Mouse (Mus musculus): ENCODE measurements around the gene Mycn.
A peak's percentile ranks its signal among the peaks of the same experiment; 100 is the strongest.

The Mycn gene

DNA sequence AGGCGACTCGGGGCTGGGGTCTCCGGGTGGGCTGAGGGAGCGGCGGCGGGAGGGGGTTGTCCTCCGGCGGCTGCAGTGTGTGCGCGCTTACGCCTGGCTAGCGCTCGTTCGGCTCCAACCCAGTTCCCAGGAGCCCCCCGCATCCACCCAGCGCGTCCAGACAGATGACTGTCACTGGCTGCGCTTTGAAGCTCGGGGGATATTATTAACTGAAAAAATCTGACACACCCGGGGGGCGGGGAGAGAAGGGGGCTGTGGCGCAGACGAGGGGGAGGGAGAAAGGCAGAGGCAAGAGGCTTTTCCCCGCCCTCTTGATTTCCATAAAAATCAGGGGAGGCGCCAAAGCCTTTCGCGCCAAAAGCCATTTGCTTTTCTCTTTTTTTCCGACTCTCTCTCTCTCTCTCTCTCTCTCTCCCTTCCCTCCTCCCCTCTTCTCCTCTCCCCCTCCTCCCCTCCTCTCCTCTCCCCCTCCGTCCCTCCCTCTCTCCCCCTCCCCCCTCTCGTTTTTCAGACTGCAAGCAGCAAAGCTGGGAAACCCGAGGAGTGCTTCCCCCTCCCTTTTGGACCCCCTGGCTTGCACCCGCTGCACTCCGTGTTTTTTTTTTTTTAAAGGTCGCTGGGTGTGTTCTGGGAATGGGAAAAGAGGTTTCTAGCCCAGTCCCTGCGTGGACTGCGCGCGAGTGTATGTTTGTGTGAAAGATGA lies at the start of gene Mycn:
Gene Mycn, minus strand, starts transcription at position 254 of the 703 bp plus-strand sequence.
- peak; percentile 49 for DNase-seq (ENCODE audit: low read depth)

GRCm38 (mm10) chr12:12987376-12987775 lies 45.7 kb upstream of the Mycn start:
- DNase-seq (ENCODE audit: low read depth), result no peak

DNA sequence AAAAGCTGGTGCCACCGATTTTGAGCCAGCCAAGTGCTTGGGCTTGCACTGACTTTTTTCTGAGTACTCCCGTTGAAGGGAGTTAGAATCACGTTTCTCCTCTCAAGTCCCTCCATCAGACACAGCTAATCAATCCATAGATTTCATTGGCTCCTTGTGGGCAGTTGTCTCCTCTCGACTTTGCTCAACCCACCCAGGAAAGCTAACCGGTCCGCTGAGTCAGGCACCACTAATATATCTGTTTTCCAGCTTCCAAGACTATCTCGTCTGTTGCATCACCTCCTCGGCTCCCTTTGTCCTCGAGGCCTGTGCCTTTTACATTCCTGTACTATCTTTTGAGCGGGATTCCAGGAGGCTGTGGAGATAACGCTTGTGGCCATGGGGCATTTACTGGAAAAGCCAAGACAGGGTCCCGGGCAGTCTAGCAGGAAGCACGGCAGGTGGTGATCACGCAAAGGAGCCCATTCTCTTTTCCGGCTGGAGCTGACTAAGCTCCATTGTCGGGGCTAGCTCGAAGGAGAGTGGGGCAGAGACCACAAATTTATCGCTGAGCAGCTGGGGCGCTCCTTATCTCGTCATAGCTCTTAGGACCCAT lies 45.0 kb upstream of the Mycn start:
- DNase-seq (ENCODE audit: low read depth), result no peak

GRCm38 (mm10) chr12:12983032-12983431 lies 41.3 kb upstream of the Mycn start:
- DNase-seq (ENCODE audit: low read depth), result no peak

GRCm38 (mm10) chr12:12975397-12975796 lies 33.7 kb upstream of the Mycn start:
- no peak for DNase-seq (ENCODE audit: low read depth)

DNA sequence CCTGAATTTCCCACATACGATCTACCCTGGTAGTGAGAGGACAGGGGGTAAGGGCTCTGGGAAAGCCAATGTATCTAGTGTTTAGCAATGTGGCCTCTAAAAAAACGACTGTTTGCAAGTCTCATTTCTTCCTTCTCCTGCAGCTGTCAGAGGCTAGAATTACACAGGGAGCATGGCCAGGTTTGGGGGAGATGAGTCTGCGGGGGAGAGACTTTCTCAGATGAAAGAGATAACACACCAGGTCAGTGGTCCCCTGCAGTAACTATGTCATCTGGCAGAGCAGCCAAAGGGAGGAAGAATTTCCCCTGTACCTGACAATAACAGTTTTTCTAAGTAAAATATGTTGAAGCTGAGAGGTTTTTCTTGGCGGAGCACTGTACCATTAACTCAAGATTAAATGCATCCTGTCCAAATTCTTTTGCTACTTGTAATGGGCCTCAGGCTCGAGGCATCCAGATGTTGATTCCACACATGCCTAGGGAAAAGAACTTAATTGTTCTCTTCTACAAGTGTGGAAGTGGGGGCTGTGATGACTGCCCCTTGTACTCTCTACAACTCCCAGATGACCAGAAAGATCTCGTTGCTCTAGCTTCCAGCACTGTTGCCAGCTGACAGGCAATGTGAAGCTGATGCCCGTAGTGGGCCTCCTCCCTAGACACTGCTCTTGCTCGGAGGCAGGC lies 31.2 kb upstream of the Mycn start:
- DNase-seq (ENCODE audit: low read depth), result no peak

DNA sequence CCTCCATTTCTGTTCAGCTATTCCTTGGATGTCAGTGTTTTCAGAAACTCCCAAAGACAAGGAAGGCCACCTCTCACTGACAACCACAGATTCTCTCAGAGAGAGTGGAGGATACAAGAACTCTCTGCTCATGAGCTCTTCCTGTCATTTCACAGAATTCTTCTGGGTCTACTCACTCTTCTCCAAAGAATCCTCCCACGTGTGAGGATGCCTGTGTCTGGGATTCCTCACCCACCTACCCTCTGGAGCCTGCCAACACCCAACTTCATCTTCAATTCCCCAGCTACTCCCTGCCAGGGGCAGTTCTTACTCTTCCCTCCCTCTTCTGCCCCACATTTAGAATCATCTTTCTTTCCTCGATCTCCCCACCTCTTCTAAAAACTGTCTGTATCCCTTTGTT lies 26.2 kb upstream of the Mycn start:
- DNase-seq (ENCODE audit: low read depth), result no peak

DNA sequence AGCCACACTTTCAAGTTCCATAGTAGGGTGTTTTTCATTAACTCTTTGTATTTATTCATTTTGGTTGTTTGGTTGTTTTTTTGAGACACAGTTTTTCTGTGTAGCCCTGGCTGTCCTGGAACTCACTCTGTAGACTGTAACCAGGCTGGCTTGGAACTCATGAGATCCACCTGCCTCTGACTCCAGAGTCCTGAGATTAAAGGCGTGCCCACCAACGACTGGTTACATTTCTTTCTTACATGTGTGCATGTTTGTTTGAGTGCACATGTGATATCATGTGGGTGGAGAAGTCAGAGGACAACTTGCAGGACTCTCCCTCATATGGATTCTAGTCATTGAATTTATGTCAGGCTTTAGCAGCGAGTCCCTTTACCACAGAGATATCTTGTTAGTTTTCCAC lies 23.1 kb upstream of the Mycn start:
- DNase-seq (ENCODE audit: low read depth), result no peak

GRCm38 (mm10) chr12:12947606-12948005 lies 5.9 kb upstream of the Mycn start:
- DNase-seq (ENCODE audit: low read depth), result no peak

- DNase-seq (ENCODE audit: low read depth), result no peak
Observed at GRCm38 (mm10) chr12:12943288-12943687, 1.6 kb upstream of the Mycn start.

DNA sequence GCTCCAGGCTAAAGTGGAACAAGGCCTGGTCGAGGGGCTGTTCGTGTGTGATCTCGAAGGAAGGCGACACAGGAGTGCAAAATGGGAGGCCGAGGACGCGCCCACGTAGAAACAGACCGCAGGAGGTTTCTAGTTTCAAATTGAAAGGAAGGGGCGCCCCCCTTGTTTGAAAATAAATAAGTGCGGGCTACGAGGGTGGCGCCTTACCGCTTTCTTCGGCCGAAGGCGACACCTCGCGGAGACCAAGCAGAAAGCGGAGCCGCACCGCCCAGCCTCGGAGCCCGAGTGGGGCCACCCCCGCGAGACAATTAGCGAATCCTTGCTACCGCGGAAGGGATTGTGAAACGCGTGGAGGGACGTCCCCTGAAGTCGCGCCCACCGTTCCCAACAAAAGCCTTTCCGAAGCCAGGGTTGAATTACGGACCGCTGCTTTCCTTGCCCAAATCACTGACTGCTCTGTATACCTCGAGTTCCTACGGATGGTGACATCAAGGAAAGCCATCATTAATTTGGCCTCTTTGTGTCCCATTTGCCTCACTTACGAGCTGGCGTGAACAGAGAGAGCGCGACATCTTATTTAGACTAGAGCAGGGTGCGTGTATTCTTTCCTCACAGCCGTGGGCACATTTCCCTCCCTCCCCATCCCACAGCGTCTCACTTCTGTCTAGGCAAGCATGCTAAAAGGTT lies 793 bp upstream of the Mycn start:
- peak; percentile 56 for DNase-seq (ENCODE audit: low read depth)

DNA sequence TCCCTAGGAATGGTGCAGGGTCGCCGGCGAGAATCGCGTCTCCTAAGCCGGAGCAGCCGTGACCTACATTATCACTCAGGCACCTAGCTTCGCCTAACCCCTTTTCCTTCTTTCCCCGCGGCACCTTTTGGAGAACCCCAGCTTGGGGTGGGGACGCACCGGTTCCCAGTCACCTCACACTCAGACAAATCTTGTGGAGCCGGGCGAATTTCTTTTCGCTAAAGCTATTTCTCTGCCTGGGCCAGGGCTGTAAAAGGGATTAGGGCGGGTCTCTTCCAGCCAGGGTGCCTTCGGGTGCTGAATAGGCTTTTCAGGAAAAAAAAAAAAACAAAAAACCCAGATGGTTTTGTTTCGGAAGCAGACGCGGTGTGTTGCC lies 597 bp downstream of the Mycn start:
- no peak for DNase-seq (ENCODE audit: low read depth)

GRCm38 (mm10) chr12:12940466-12941128 lies 1.1 kb downstream of the Mycn start:
- DNase-seq (ENCODE audit: low read depth), result no peak

- DNase-seq (ENCODE audit: low read depth), result no peak
Observed at GRCm38 (mm10) chr12:12939581-12940465, 1.9 kb downstream of the Mycn start.

- no peak for DNase-seq (ENCODE audit: low read depth)
Observed at GRCm38 (mm10) chr12:12938850-12939249, 2.9 kb downstream of the Mycn start.

- no peak for DNase-seq (ENCODE audit: low read depth)
Observed at GRCm38 (mm10) chr12:12938361-12938760, 3.4 kb downstream of the Mycn start.

DNA sequence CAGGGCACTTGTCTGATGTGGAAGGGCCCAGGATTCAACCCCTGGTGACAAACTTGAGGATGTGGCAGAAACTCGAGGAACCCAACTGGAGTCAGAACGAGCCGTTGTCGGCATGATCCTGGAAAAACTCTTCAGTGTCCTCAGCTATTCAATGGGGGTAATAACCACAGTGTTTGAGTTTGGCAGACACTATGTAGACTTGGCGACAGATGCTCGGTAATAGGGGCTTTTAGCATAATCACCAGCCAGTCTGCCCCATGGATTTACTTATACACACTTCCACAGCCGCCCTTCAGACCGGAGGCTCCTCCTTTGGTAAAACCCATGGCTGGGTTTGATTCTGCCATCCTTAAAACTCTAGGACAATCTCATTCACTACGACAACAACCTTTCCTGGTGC lies 4.0 kb downstream of the Mycn start:
- no peak for DNase-seq (ENCODE audit: low read depth)

- DNase-seq (ENCODE audit: low read depth), result no peak
Observed at GRCm38 (mm10) chr12:12937088-12937487, 4.6 kb downstream of the Mycn start.

- no peak for DNase-seq (ENCODE audit: low read depth)
Observed at GRCm38 (mm10) chr12:12932238-12932637, 9.5 kb downstream of the Mycn start.

DNA sequence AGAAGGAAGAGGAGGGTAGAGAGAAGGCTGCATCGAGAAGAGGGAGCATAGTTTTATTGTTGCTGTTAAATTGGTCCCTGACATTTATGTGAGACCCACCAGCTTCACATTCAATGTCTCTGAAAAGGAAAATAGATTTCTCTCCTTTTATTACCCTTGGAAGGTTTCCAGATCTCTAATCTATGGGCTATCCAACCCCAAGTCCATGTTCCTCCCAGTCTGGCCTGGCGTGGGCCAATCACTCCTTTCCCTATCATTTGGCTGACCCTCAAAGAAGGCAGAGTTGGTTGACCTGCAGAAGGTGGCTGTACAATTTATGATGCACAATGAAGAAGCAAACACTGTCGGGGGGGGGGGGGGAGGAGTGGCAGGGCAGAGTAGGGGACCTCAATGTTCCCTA lies 13.5 kb downstream of the Mycn start:
- DNase-seq (ENCODE audit: low read depth), result no peak

DNA sequence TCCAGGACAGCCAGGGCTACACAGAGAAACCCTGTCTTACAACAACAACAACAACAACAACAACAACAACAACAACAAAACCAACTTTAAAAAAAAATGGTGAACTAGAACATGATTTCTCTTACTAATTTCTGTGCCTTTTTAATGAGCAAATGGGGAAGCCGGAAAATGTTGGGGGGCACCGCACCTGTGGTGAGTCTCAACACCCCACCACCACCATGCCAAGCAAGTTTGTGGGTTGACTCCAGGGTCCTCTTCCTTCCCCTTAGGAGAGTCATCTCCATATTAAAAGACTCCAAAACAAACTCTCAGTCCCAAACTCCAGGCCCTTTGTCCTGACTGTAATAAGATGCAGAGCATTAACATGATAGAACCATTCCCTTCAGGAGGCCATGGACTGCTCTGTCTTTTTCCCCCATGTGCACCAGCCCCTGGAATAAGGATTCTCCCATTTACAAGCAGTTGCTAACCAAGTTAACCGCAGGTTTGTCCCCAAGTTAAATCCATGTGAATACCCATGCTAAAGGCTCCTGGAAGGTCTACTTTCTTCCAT lies 14.7 kb downstream of the Mycn start:
- DNase-seq (ENCODE audit: low read depth), result no peak

Measured in c-Kit-positive CD71-positive TER-119-negative erythroid progenitor cells, embryonic 14.5 days (primary cell).